Mouse (Mus musculus): ENCODE measurements around the gene Adprhl1. TPM values are rescaled to one million over a fixed set of nuclear protein-coding genes. Genes with fewer than 3 reads are reported as not detected.

The Adprhl1 gene
- polyA plus RNA-seq, 1 experiment = not detected

DNA sequence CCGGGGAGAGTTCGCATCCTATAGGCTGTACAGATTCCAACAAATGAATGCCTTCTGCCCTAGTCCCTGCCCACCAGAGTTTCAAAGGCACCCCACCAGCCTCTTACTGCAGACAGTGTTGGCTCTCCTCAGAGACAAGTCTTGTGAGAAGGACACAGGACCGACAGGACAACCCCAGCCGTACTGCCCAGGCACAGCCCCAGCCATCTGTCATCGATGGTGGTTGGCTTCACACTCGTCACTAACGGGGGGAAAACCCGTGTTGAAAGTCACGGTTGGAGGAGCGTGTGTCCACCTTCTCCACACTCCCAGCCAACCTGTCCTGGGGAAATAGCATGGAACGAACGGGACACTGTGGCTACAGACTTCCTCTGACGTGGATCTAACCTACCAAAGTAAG, 19.2 kb downstream of the Adprhl1 start:
- DNase-seq (ENCODE audit: low read depth, low spot score) = no peak
- 89% methylated on average over 13 of the region's 13 CpGs for WGBS

- 90% methylated on average over 4 of the region's 4 CpGs for WGBS
- DNase-seq (ENCODE audit: low read depth, low spot score) = no peak
Observed at GRCm38 (mm10) chr8:13230471-13230870, 23.5 kb downstream of the Adprhl1 start.

GRCm38 (mm10) chr8:13229802-13230201, 24.2 kb downstream of the Adprhl1 start:
- WGBS = 53% methylated on average over 12 of the region's 12 CpGs
- DNase-seq (ENCODE audit: low read depth, low spot score) = no peak

GRCm38 (mm10) chr8:13228923-13229610, 24.9 kb downstream of the Adprhl1 start:
- no peak for DNase-seq (ENCODE audit: low read depth, low spot score)
- 59% methylated on average over 9 of the region's 9 CpGs for WGBS

- WGBS = 24% methylated on average over 3 of the region's 3 CpGs
- no peak for DNase-seq (ENCODE audit: low read depth, low spot score)
Observed at GRCm38 (mm10) chr8:13227184-13227583, 26.8 kb downstream of the Adprhl1 start.

DNA sequence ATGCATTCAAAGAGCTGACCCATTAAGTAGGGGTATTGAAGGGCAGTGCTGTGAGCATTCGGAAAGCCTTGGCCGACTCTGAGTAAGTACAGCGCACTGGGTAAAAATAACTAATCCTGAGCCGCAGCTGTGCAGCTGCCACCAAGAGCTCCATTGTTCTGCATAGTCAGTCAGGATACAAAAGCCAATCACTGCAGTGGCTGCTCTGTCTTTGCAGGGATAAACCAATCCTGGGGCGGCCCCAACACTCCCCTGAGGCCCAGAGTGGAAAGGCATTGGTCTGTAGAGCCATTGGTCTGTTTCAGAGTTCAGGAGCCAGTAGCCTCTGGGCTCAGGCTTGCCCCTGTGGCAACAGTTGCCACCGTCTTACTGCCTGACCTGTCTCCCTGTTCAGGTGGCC, 27.7 kb downstream of the Adprhl1 start:
- 80% methylated on average over 6 of the region's 6 CpGs for WGBS
- no peak for DNase-seq (ENCODE audit: low read depth, low spot score)

GRCm38 (mm10) chr8:13224426-13224825, 29.5 kb downstream of the Adprhl1 start:
- 75% methylated on average over 9 of the region's 9 CpGs for WGBS
- DNase-seq (ENCODE audit: low read depth, low spot score) = no peak

DNA sequence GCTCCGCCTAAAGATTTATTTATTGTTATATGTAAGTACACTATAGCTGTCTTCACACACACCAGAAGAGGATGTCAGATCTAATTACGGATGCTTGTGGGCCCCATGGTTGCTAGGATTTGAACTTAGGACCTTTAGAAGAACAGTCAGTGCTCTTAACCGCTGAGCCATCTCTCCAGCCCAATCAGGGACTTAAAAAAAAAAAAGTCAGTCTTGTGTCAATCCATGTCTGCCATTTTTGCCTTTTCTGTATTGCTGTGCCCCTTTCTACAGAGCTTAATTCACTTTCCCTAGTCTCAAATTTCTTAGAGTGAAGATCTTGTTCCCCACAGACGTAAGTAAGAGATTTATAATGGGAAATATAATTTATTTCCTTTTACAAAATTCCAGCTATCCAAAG, 35.5 kb downstream of the Adprhl1 start:
- no peak for DNase-seq (ENCODE audit: low read depth, low spot score)
- WGBS = 73% methylated on average over 4 of the region's 4 CpGs

GRCm38 (mm10) chr8:13217986-13218385, 36.0 kb downstream of the Adprhl1 start:
- DNase-seq (ENCODE audit: low read depth, low spot score) = no peak

DNA sequence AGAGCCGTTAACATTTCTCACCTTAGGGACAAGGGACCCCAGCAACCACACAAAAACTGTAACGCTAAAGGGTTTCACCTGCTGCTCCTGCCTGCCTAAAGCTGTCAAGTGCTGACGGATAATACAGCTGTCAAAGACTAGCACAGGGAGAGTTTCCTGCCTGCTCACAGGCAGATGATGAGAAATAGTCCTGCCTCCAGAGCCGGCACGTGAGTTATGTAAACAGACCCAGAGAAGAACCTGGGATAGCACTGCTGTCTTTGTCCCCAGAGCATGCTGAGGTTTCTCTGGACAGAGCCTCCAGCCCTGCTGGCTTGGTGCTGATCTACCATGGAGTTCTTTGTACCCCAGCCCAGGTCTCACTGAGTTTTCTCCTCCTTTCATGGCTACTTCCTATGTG, 36.9 kb downstream of the Adprhl1 start:
- no peak for DNase-seq (ENCODE audit: low read depth, low spot score)
- 39% methylated on average over 5 of the region's 5 CpGs for WGBS

GRCm38 (mm10) chr8:13216386-13216785, 37.6 kb downstream of the Adprhl1 start:
- 58% methylated on average over 8 of the region's 8 CpGs for WGBS
- no peak for DNase-seq (ENCODE audit: low read depth, low spot score)

GRCm38 (mm10) chr8:13213479-13214268, 40.3 kb downstream of the Adprhl1 start:
- peak; percentile 86 for DNase-seq (ENCODE audit: low read depth, low spot score)
- whole genome bisulfite sequencing = 31% methylated on average over 10 of the region's 10 CpGs

DNA sequence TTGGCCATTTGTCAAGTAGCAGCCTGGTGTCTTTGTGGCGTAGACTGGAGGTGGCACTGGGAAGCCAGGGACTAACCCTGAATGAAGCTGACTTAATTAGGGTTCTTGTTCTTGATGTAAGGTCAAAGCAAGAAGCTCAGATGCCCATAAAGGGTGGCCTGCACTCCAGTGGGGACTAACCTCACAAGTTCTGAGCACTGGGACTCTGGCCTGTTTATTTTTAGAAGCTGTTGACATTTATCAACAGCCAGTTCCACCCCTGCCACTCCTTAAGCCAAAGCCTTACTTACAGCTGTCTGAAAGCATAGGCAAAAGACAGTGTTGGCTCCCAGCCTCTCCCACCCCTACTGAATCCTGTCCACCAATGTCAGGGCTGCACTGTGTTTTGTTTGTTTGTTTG, 44.2 kb downstream of the Adprhl1 start:
- DNase-seq (ENCODE audit: low read depth, low spot score) = no peak
- 33% methylated on average over 1 of the region's 1 CpGs for WGBS

DNA sequence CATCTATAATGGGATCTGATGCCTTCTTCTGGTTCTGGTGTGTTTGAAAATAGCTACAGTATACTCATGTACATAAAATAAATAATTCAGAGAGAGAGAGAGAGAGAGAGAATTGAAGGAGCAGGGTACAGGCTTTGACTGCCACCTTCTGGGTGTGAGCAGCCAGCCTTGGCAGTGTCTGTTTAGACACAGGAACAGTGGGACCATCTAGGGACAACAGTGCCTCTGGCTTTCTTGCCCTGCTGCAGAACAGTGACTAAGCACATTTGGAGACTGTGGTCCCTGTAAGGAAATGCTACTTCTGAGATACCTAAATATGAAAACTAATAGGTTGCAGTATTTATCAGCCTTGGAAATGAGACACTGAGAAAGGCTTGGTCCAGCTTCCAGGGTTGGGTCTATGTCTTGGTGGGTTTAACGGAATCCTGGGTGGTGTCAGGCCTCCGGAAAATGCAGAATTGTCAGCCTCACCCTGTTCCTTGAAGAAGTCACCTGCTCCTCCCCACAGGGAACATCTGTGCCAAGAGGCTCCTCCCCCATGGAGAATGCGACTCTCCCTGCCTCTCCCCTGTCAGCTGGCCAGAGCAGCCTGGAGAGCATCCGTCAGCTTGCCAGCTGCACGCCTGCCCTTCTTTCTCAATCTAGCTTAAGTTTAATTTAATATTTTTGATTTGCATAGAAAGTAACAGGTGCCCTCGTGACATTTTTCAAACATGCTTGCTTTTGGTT, 45.2 kb downstream of the Adprhl1 start:
- 12% methylated on average over 6 of the region's 6 CpGs for WGBS
- no peak for DNase-seq (ENCODE audit: low read depth, low spot score)

GRCm38 (mm10) chr8:13206290-13206689, 47.7 kb downstream of the Adprhl1 start:
- WGBS = 13% methylated on average over 5 of the region's 5 CpGs
- DNase-seq (ENCODE audit: low read depth, low spot score) = peak; percentile 78

- 48% methylated on average over 5 of the region's 5 CpGs for WGBS
Observed at GRCm38 (mm10) chr8:13205311-13205710, 48.7 kb downstream of the Adprhl1 start.

DNA sequence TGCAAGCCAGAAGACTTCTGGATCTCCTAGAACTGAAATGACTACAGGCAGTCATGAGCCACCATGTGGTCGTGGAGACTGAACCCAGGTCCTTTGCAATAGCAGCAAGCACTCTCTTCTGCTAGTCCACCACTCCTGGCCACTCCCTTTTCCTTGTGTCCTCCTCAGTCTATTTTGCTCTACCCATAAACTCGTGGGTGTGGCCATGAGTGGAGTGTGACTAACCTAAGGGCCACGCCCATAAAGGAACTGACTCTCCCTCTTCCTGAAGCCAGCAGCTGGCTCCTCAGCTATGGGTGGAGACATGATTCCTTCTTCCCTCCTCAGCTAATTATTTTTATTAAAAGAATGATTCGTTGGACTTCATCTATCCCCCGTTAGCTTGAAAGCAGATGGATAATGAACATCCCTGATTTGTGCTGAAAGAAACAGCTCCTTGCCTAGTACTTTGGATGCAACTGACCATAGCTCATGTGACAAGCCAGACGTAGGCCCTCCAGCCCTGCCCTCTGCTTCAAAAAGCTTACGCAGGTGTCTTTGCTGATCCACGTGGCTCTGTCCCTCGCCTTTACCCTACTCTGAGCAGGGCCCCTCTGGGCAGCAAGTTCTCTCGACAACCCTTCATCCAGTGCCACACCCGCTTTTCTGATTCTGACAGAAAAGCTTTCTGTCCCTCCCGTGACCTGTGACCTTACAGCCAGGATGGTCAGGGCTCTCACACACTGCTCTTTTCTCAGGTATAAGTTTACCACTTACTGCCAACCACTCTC, 49.4 kb downstream of the Adprhl1 start:
- peak; percentile 93 for DNase-seq (ENCODE audit: low read depth, low spot score)
- 24% methylated on average over 12 of the region's 12 CpGs for WGBS

More at GRCm38 (mm10) chr8:13205311-13205710, 48.7 kb downstream of the Adprhl1 start:
- no peak for DNase-seq (ENCODE audit: low read depth, low spot score)

DNA sequence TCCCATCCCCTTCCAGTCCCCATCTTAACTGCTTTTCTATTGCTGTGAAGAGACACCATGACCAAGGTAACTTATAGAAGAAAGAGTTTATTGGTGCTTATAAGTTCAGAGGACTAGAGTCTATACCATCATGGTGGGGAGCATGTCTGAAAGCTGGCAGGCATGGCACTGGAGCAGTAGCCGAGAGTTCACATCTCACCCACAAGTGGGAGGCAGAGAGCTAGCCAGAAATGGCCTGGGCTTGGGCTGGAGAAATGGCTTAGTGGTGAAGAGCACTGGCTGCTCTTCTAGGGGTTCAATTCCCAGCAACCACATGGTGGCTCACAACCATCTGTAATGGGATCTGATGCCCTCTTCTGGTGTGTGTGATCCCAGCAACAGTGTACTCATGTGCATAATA, 50.5 kb downstream of the Adprhl1 start:
- no peak for DNase-seq (ENCODE audit: low read depth, low spot score)

GRCm38 (mm10) chr8:13202806-13203205, 51.2 kb downstream of the Adprhl1 start:
- WGBS = 83% methylated on average over 3 of the region's 3 CpGs
- DNase-seq (ENCODE audit: low read depth, low spot score) = no peak

More for the DNA sequence above, 50.5 kb downstream of the Adprhl1 start:
- WGBS = 82% methylated on average over 1 of the region's 1 CpGs

DNA sequence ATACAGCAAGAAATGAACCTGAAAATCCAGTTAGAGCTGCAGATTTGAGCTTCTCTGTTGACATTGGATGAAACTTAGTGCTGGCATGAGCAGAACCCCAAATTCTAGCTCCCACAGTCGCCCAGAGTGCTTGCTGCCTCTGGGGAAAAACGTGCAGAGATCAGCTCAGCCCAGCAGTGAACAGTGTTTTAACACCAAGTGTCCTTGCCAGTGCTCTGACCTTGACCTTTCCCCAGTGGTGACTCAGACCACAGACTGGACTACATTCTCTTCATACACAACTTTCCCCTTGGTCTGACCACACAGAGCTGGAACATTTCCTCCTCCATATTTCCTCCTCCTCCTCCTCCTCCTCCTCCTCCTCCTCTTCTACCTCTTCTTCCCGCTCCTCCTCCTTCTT, 51.9 kb downstream of the Adprhl1 start:
- DNase-seq (ENCODE audit: low read depth, low spot score) = no peak

More for the DNA sequence above, 51.9 kb downstream of the Adprhl1 start:
- 32% methylated on average over 3 of the region's 3 CpGs for WGBS
